Mouse (Mus musculus) midbrain, postnatal 0 days (tissue): ENCODE data around the gene Mapkap1. TPM values are rescaled to one million over a fixed set of nuclear protein-coding genes. Genes with fewer than 3 reads are reported as not detected.
"Not testable (repeated sequence)": the region's sequence is repeated elsewhere in the genome, so short reads cannot be mapped to it uniquely, and the experiment has no call there.

ENCODE experiments used
- ATAC-seq: fragments of 200-750 bp; cut with Nextera tagmentation; 2 replicates; pipeline ENCODE4 v1.8.0; 2017; ENCODE audit warnings: moderate number of reproducible peaks, mild to moderate bottlenecking, moderate TSS enrichment, moderate library complexity; ENCODE audit not compliant: low FRiP score
- DNase-seq: peaks from one replicate; pipeline ENCODE4 v3.0.0-alpha.2; 2015; ENCODE audit warnings: low spot score
- H3K27ac ChIP-seq: fragments of 300-500 bp; sonication (generic); 2 replicates; pipeline ENCODE4 v1.5.1; 2014; ENCODE audit warnings: low read depth, mild to moderate bottlenecking, low read length, mixed read lengths
- H3K27me3 ChIP-seq: fragments of 300-500 bp; sonication (generic); 2 replicates; pipeline ENCODE4 v1.6.1; 2014; ENCODE audit warnings: low read length, control low read depth, mixed read lengths; ENCODE audit not compliant: insufficient read depth
- H3K36me3 ChIP-seq: fragments of 300-500 bp; sonication (generic); 2 replicates; pipeline ENCODE4 v1.6.1; 2014; ENCODE audit warnings: low read length, control low read depth, mixed read lengths; ENCODE audit not compliant: insufficient read depth
- H3K4me1 ChIP-seq: fragments of 300-500 bp; sonication (generic); 2 replicates; pipeline ENCODE4 v1.6.1; 2014; ENCODE audit warnings: mild to moderate bottlenecking, control low read depth, antibody characterized with exemption, low read length, mixed read lengths; ENCODE audit not compliant: insufficient read depth
- H3K4me2 ChIP-seq: fragments of 300-500 bp; sonication (generic); 2 replicates; pipeline ENCODE4 v1.6.1; 2014; ENCODE audit warnings: low read depth, mild to moderate bottlenecking, low read length, mixed read lengths; ENCODE audit not compliant: poor library complexity, severe bottlenecking
- H3K4me3 ChIP-seq: fragments of 300-500 bp; sonication (generic); 2 replicates; pipeline ENCODE4 v1.5.1; 2014; ENCODE audit warnings: low read depth, mild to moderate bottlenecking, low read length, moderate library complexity
- H3K9ac ChIP-seq: fragments of 300-500 bp; sonication (generic); replicated peaks from 2 replicates; pipeline ENCODE4 v1.6.1; 2014; ENCODE audit warnings: mild to moderate bottlenecking, low read length, moderate library complexity, mixed read lengths; ENCODE audit not compliant: poor library complexity, severe bottlenecking
- H3K9me3 ChIP-seq: fragments of 300-500 bp; sonication (generic); 2 replicates; pipeline ENCODE4 v1.6.1; 2016; ENCODE audit warnings: low read length, control low read depth
- CTCF ChIP-seq: IDR thresholded peaks from 2 replicates; pipeline ENCODE4 v1.5.1; 2016; ENCODE audit warnings: antibody characterized with exemption, mild to moderate bottlenecking
- WGBS: fragments of 180-500 bp; shearing (Covaris S2); extraction: QIAGEN DNeasy Blood & Tissue Kit; methylation state at CpG from one replicate; pipeline ENCODE4 v1.1.7; 2014; 5-methylcytosine and 5-hydroxymethylcytosine counted together
- polyA plus RNA-seq: library from polyadenylated mRNA; unstranded; fragments of >200 nt; fragmentation: Nextera tagmentation; extraction: Ambion mirVana; gene quantifications from 2 replicates; pipeline ENCODE4 v1.2.1, GENCODE M21; 2015
- total RNA-seq: library from RNA; depleted of rRNA; stranded (reverse); fragments of >200 nt; gene quantifications from 2 replicates; pipeline ENCODE4 v1.2.3, GENCODE M21; 2014

Mapkap1 gene
- total and polyA plus RNA-seq, 2 experiments from 2014 or later: 83.0 to 101 TPM

- H3K9me3 ChIP-seq: no peaks in the 10 kb centered on the region
- peaks cover 6% of the 10 kb centered on the region; the same call in 1 of the 2 replicates for H3K36me3 ChIP-seq
- H3K4me2 ChIP-seq: no peak overlapping the region
- no peak for TF ChIP-seq CTCF
- no peak overlapping the region for H3K27ac ChIP-seq
- no peaks in the 10 kb centered on the region for H3K27me3 ChIP-seq
- no peak overlapping the region for H3K9ac ChIP-seq
- no peak overlapping the region for H3K4me3 ChIP-seq
- DNase-seq (no peak), ATAC-seq (no peak)
- 88% methylated on average over 3 of the region's 3 CpGs for WGBS
- no peaks in the 10 kb centered on the region for H3K4me1 ChIP-seq
Measured at GRCm38 (mm10) chr2:34424186-34424585, 17.6 kb downstream of the Mapkap1 start.

GRCm38 (mm10) chr2:34425573-34426223, 19.1 kb downstream of the Mapkap1 start:
- H3K4me1 ChIP-seq: no peaks in the 10 kb centered on the region
- no peak overlapping the region for H3K9ac ChIP-seq
- 0 out of 2 replicates have a peak, but pooled peaks cover 6% of the 10 kb centered on the region for H3K36me3 ChIP-seq
- no peak overlapping the region for H3K4me3 ChIP-seq
- no peak overlapping the region for H3K27ac ChIP-seq
- H3K27me3 ChIP-seq: no peaks in the 10 kb centered on the region
- ATAC-seq: no peak
- TF ChIP-seq CTCF: no peak
- no peaks in the 10 kb centered on the region for H3K9me3 ChIP-seq
- 89% methylated on average over 4 of the region's 4 CpGs for WGBS
- no peak overlapping the region for H3K4me2 ChIP-seq
- DNase-seq: no peak

- DNase-seq (no peak), ATAC-seq (no peak)
- no peaks in the 10 kb centered on the region for H3K9me3 ChIP-seq
- no peak for TF ChIP-seq CTCF
- H3K27me3 ChIP-seq: no peaks in the 10 kb centered on the region
- H3K27ac ChIP-seq: no peak overlapping the region
- H3K36me3 ChIP-seq: peaks cover 3% of the 10 kb centered on the region; the same call in 1 of the 2 replicates
- H3K9ac ChIP-seq: no peak overlapping the region
- no peak overlapping the region for H3K4me3 ChIP-seq
- no peak overlapping the region for H3K4me2 ChIP-seq
- no peaks in the 10 kb centered on the region for H3K4me1 ChIP-seq
- WGBS: 98% methylated on average over 8 of the region's 8 CpGs
Measured at GRCm38 (mm10) chr2:34430663-34431062, 24.1 kb downstream of the Mapkap1 start.

GRCm38 (mm10) chr2:34431701-34432372, 25.3 kb downstream of the Mapkap1 start:
- Histone ChIP-seq H3K4me3 (no peak overlapping the region), H3K27me3 (no peaks in the 10 kb centered on the region), H3K4me1 (no peaks in the 10 kb centered on the region), H3K9ac (no peak overlapping the region), H3K9me3 (no peaks in the 10 kb centered on the region), H3K27ac (no peak overlapping the region), H3K4me2 (no peak overlapping the region), H3K36me3 (peaks cover 6% of the 10 kb centered on the region; the same call in 1 of the 2 replicates)
- WGBS: 96% methylated on average over 12 of the region's 12 CpGs
- TF ChIP-seq CTCF: no peak
- DNase-seq (no peak), ATAC-seq (no peak)

- 94% methylated on average over 1 of the region's 2 CpGs for WGBS
- H3K36me3 ChIP-seq, ATAC-seq: not testable (repeated sequence)
Measured at GRCm38 (mm10) chr2:34432887-34433286, 26.3 kb downstream of the Mapkap1 start.

GRCm38 (mm10) chr2:34436321-34436720, 29.8 kb downstream of the Mapkap1 start:
- DNase-seq: no peak
- Histone ChIP-seq H3K4me1 (no peaks in the 10 kb centered on the region), H3K4me2 (no peak overlapping the region), H3K27ac (no peak overlapping the region), H3K4me3 (no peak overlapping the region), H3K9me3 (no peaks in the 10 kb centered on the region), H3K27me3 (no peaks in the 10 kb centered on the region), H3K9ac (no peak overlapping the region), H3K36me3 (peaks cover 12% of the 10 kb centered on the region)
- no peak for TF ChIP-seq CTCF
- no peak for ATAC-seq
- WGBS: 94% methylated on average over 3 of the region's 3 CpGs

More at GRCm38 (mm10) chr2:34432887-34433286, 26.3 kb downstream of the Mapkap1 start:
- not testable (repeated sequence) for DNase-seq, H3K27ac ChIP-seq, H3K9me3 ChIP-seq, H3K4me2 ChIP-seq, H3K9ac ChIP-seq, H3K27me3 ChIP-seq, H3K4me3 ChIP-seq, H3K4me1 ChIP-seq
